Mouse (Mus musculus): ENCODE results near the gene Nkd1. TPM values are rescaled to one million over a fixed set of nuclear protein-coding genes. Genes with fewer than 3 reads are reported as not detected.
A peak's percentile ranks its signal among the peaks of the same experiment; 100 is the strongest.

Nkd1 gene
- polyA plus RNA-seq, 1 experiment from 2014 or later, result 4.3 TPM

GRCm38 (mm10) chr8:88626940-88627264 lies 105.7 kb downstream of the Nkd1 start:
- Histone ChIP-seq H3K36me3 (no peaks in the 10 kb centered on the region), H3K4me1 (no peaks in the 10 kb centered on the region), H3K4me2 (peak overlapping the region; percentile 68), H3K27ac (no peak overlapping the region), H3K27me3 (replicated peaks) (peaks cover 56% of the 10 kb centered on the region), H3K4me3 (peak overlapping the region; percentile 47), H3K9me3 (replicated peaks) (no peaks in the 10 kb centered on the region), H3K9ac (0 out of 2 replicates have a peak overlapping the region, but pooled peaks have one; percentile 10)
- 16% methylated on average over 19 of the region's 19 CpGs for WGBS (ENCODE audit: insufficient replicate concordance)
- ATAC-seq, result peak; percentile 30; the same call in 1 of the 2 replicates

GRCm38 (mm10) chr8:88627265-88627991 lies 106.3 kb downstream of the Nkd1 start:
- H3K4me3 ChIP-seq, result peak overlapping the region; percentile 47
- WGBS (ENCODE audit: insufficient replicate concordance), result 1% methylated on average over 91 of the region's 105 CpGs

DNA sequence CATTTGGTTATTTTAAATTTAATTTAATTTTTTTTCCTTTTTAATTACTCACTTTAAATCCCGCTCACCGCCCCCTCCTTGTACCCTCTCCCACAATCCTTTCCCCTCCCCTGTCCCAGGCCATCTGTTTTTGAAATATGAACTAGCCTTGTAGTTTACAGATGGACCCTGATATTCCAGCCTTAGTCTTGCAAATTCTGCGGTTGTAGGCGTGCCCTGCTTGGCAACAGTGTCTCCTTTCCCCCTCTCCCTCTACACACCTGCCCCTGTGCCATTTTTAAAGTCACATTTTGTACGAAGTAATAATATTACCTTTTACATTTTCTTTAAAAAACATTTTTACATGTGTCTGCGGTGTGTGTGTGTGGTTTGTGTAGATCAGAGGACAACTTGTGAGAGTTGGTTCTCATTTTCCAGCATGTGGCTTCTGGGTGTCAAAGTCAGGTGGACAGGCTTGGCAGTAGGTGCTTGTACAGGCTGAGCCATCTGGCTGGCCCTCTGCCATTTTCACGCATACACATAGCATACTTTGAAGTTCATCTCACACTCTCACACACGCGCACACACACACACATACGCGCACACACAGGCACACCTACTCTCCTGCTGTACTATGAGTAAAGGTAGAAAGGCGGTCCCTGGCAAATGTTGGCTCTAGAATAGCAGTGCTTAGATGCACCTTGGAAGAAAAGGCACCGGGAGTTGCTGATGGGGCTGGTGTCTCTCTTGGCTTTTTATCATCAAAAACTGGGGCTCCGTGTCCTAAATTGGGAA lies 107.0 kb downstream of the Nkd1 start:
- H3K27me3 ChIP-seq (replicated peaks), result peaks cover 52% of the 10 kb centered on the region
- H3K9ac ChIP-seq, result no peak overlapping the region
- 55% methylated on average over 14 of the region's 14 CpGs for WGBS (ENCODE audit: insufficient replicate concordance)
- H3K4me1 ChIP-seq, result no peaks in the 10 kb centered on the region
- no peak overlapping the region for H3K27ac ChIP-seq
- H3K4me3 ChIP-seq, result peak overlapping the region; percentile 47
- no peak for ATAC-seq
- H3K4me2 ChIP-seq, result peak overlapping the region; percentile 68
- H3K9me3 ChIP-seq (replicated peaks), result no peaks in the 10 kb centered on the region
- H3K36me3 ChIP-seq, result no peaks in the 10 kb centered on the region

More at GRCm38 (mm10) chr8:88627265-88627991, 106.3 kb downstream of the Nkd1 start:
- Histone ChIP-seq H3K36me3 (no peaks in the 10 kb centered on the region), H3K27me3 (replicated peaks) (peaks cover 52% of the 10 kb centered on the region), H3K4me1 (no peaks in the 10 kb centered on the region), H3K4me2 (peak overlapping the region; percentile 68), H3K9me3 (replicated peaks) (no peaks in the 10 kb centered on the region), H3K27ac (no peak overlapping the region), H3K9ac (peak overlapping the region; percentile 10; the same call in 1 of the 2 replicates)
- peak; percentile 44 for ATAC-seq

DNA sequence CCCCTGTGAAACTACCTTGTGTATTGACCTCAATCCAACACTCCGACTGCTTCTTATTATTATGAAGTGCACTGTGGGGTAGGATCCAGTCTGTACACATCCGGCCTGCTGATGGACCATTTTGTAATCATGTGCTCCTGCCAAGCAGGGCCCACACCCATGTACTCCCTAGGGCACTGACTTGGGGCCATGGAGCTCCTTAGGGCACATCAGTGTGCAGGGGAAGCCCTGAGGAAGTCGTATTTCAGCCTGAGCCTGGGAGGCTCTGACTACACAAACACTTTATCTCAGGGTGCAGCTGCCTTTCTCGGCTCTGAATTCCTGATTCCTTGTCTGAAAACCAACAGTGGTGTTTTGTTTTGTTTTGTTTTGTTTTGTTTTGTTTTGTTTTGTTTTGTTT lies 109.1 kb downstream of the Nkd1 start:
- Histone ChIP-seq H3K36me3 (no peaks in the 10 kb centered on the region), H3K9ac (no peak overlapping the region), H3K27ac (no peak overlapping the region), H3K4me3 (no peak overlapping the region), H3K4me2 (no peak overlapping the region), H3K27me3 (replicated peaks) (peaks cover 45% of the 10 kb centered on the region), H3K4me1 (peaks cover 6% of the 10 kb centered on the region), H3K9me3 (replicated peaks) (no peaks in the 10 kb centered on the region)
- no peak for ATAC-seq
- 47% methylated on average over 4 of the region's 4 CpGs for WGBS (ENCODE audit: insufficient replicate concordance)

GRCm38 (mm10) chr8:88631081-88631480 lies 109.9 kb downstream of the Nkd1 start:
- H3K4me3 ChIP-seq, result no peak overlapping the region
- H3K4me1 ChIP-seq, result peaks cover 6% of the 10 kb centered on the region
- H3K9me3 ChIP-seq (replicated peaks), result no peaks in the 10 kb centered on the region
- H3K27ac ChIP-seq, result no peak overlapping the region
- no peak overlapping the region for H3K4me2 ChIP-seq
- H3K27me3 ChIP-seq (replicated peaks), result peaks cover 36% of the 10 kb centered on the region
- no peak for ATAC-seq
- H3K36me3 ChIP-seq, result no peaks in the 10 kb centered on the region
- no peak overlapping the region for H3K9ac ChIP-seq

- H3K4me2 ChIP-seq, result no peak overlapping the region
- H3K9ac ChIP-seq, result no peak overlapping the region
- ATAC-seq, result no peak
- no peak overlapping the region for H3K27ac ChIP-seq
- no peaks in the 10 kb centered on the region for H3K9me3 ChIP-seq (replicated peaks)
- H3K4me3 ChIP-seq, result no peak overlapping the region
- peaks cover 6% of the 10 kb centered on the region for H3K4me1 ChIP-seq
- no peaks in the 10 kb centered on the region for H3K36me3 ChIP-seq
- WGBS (ENCODE audit: insufficient replicate concordance), result 53% methylated on average over 7 of the region's 7 CpGs
- peaks cover 13% of the 10 kb centered on the region for H3K27me3 ChIP-seq (replicated peaks)
These were observed 112.2 kb downstream of the Nkd1 start for GRCm38 (mm10) chr8:88633343-88633765.

- no peaks in the 10 kb centered on the region for H3K27me3 ChIP-seq (replicated peaks)
- no peaks in the 10 kb centered on the region for H3K36me3 ChIP-seq
- no peaks in the 10 kb centered on the region for H3K9me3 ChIP-seq (replicated peaks)
- no peak within 1 kb of the TSS for H3K9ac ChIP-seq
- 46% methylated on average over 14 of the region's 14 CpGs for WGBS (ENCODE audit: insufficient replicate concordance)
- peaks cover 6% of the 10 kb centered on the region for H3K4me1 ChIP-seq
- H3K4me2 ChIP-seq, result peak within 1 kb of the TSS; percentile 38
- ATAC-seq, result peak; percentile 64
- H3K4me3 ChIP-seq, result peak within 1 kb of the TSS; percentile 39
- no peak within 1 kb of the TSS for H3K27ac ChIP-seq
These were observed 114.6 kb downstream of the Nkd1 start, which contains the start of gene Snx20 for GRCm38 (mm10) chr8:88635474-88636397. Gene Snx20, minus strand, starts transcription at chr8:88636128.

DNA sequence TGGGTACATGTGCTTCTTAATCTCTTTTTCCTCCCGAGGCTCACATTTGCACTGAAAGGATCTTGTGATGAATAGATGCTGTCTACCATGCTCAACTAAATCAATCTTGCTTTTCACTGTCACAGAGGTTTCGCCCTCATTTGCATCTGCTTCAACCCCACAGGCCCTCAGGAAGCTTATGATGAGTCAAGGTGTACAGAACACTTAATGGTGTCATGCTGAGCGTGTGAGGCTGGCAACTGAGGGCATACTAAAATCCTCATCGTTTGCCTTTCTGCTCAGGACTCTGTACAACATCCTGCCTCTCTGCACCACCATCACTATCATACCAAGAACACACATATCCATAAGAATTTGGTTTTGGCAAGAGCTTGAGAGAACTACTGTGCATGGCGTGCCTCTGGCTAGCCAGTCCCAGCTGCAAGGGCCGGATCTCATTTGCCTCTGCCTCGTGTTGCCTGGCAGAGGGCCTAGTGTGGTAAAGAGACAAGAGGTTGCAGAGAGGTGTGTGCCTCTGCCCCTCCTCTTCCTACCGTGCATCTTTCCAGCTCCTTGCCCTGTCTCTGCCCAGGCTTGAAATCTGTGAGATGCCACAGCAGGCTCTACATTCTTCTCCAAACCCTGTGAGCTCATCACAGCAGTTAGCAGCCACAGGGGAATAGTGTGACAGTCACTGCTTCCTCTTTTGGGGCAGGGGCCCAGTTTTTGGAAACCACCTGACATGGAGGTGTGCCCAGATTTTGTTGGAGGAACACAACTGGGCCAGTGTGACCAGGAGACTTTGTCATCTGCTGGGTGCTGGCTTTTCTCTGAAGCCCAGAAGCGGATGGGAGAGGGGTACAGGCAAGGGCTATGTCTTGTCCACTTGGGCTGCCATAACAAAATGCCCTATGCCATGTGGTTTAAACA lies 116.2 kb downstream of the Nkd1 start:
- Histone ChIP-seq H3K36me3 (no peaks in the 10 kb centered on the region), H3K9me3 (replicated peaks) (no peaks in the 10 kb centered on the region), H3K27ac (no peak overlapping the region), H3K9ac (no peak overlapping the region), H3K4me2 (no peak overlapping the region), H3K4me3 (no peak overlapping the region), H3K4me1 (peaks cover 6% of the 10 kb centered on the region), H3K27me3 (replicated peaks) (no peaks in the 10 kb centered on the region)
- no peak for ATAC-seq
- 58% methylated on average over 9 of the region's 9 CpGs for WGBS (ENCODE audit: insufficient replicate concordance)

DNA sequence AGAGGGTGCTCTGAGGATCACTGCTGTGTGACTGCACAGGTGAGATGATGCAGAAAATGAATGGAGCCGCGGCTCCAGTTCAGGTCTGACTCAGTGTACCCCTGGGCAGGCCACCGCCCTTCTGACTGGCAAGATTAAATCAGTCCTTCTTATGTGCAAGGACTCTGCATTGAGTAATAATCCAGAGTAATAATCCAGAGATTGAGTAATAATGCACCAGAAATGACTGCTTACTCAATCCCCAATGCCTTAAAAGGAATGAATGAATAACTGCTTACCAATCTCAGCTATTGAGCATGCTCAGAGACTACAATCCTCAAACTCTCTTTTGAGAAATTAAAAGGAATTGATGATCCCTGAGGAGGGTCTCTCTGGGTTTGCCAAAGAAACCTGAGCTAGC lies 117.8 kb downstream of the Nkd1 start:
- 86% methylated on average over 3 of the region's 3 CpGs for WGBS (ENCODE audit: insufficient replicate concordance)
- H3K9ac ChIP-seq, result no peak overlapping the region
- no peak for ATAC-seq
- H3K27ac ChIP-seq, result no peak overlapping the region
- H3K4me3 ChIP-seq, result no peak overlapping the region
- no peak overlapping the region for H3K4me2 ChIP-seq
- H3K9me3 ChIP-seq (replicated peaks), result no peaks in the 10 kb centered on the region
- no peaks in the 10 kb centered on the region for H3K27me3 ChIP-seq (replicated peaks)
- H3K36me3 ChIP-seq, result no peaks in the 10 kb centered on the region
- no peaks in the 10 kb centered on the region for H3K4me1 ChIP-seq

DNA sequence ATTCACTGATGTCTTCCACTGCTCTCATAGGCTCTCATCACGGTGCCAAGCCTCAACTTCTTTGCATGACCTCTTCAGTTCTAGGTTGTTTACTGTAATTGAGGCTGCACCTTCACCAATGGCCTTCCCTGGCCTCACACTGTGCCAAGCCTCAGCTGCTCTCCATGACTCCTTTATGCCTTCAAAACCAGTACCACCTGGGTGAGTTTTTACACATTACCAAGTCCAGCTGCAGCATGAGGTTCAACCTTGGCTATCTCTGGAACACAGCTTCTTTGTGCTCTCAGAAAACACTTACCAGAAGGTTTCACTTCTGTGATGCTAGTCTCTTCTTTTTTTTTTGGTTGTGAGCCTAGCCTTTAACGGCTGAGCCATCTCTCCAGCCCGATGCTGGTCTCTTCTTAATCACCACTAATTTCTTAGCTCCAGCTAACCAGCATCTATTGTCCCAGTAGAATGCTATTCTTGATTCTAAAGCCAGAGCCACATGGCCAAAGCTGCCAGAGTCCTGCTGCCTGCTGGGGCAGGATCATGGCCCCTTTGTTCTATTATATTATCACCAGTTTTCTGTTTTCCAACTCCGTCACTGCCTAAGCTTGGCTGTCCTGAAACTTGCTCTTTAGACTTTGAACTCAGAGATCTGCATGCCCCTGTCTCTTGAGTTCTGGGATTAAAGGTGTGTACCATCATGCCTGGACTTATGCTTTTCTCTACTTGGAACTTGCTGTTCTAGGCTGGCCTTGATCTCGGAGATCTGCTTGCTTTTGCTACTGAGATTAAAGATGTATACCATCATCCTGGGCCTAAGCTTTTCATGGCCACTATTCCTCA lies 121.8 kb downstream of the Nkd1 start:
- H3K9ac ChIP-seq, result no peak overlapping the region
- no peak overlapping the region for H3K4me3 ChIP-seq
- peaks cover 12% of the 10 kb centered on the region for H3K4me1 ChIP-seq
- H3K9me3 ChIP-seq (replicated peaks), result no peaks in the 10 kb centered on the region
- 66% methylated on average over 5 of the region's 5 CpGs for WGBS (ENCODE audit: insufficient replicate concordance)
- H3K27ac ChIP-seq, result no peak overlapping the region
- no peaks in the 10 kb centered on the region for H3K36me3 ChIP-seq
- H3K4me2 ChIP-seq, result no peak overlapping the region
- ATAC-seq, result no peak
- peaks cover 3% of the 10 kb centered on the region; the same call in 1 of the 2 replicates for H3K27me3 ChIP-seq (replicated peaks)

All from liver, embryonic 12.5 days (tissue).